Mouse (Mus musculus): Measurements from ENCODE around the gene Npl.
"Not testable (repeated sequence)": the region's sequence is repeated elsewhere in the genome, so short reads cannot be mapped to it uniquely, and the experiment has no call there.

The Npl gene

DNA sequence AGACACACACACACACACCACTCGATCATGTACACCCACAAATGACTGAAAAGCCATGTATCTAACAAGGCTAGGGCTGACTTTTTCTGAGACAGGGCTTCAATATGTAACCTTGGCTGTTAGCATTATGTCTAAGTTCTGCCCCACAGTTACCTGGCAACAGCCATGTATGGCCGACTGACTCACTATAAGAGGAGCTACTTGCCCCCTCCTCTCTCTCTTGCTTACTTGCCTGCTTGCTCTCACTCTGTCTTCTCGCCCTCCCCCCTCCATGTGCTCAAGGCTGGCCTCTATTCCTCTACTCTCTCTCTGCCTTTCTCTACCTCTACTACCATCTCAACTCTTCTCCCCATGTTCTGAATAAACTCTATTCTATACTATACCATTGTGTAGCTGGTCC lies 9.1 kb downstream of the Npl start:
- DNase-seq, result no peak

DNA sequence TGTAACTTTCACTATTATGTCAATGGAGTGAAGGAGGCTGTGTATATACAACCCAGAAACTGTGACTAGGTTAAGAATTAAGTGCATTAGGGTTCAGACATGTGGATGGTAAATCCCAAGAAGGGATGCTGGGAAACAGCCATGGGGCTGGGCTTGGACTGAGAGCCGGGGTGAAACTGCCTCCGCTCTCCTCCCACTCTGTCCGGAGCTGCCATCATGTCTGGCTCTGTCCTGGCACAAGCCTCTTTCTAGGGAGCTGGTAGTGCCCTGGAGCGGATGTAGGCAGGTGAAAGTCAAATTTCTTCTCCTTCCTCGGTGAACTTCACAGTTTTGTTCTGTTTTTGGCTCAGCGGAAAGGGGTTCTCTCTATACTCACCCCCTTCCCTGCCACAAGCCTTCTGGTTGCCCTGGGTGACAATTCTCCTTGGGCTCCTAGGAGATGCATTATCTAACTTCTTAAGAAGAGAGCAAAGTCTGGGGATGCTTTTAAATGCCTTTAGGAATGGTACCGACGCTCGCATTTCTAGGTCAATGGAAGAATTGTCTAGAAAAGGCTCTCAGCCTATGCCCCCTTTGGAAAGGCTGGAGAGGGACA lies 10.0 kb downstream of the Npl start:
- no peak for DNase-seq

DNA sequence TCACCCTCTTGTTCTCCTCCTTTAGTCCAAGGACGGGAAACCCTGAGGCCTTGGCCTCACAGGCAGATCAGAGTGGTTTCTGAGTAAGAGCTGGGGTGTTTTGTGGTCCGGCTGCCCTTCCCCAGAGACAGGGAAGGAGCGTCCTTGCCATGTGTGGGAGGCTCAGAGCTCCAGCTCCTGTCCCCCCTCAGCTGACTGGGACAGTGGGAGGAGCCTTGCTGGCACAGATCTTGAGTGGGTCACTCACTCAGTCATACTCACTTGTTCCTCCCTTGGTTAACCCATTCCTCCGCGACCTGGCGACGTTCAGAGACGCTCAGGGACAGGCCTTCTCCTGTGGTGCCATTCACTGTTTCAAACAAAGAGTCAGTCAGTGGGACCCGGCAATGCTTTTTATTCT lies 14.2 kb downstream of the Npl start:
- DNase-seq, result no peak

DNA sequence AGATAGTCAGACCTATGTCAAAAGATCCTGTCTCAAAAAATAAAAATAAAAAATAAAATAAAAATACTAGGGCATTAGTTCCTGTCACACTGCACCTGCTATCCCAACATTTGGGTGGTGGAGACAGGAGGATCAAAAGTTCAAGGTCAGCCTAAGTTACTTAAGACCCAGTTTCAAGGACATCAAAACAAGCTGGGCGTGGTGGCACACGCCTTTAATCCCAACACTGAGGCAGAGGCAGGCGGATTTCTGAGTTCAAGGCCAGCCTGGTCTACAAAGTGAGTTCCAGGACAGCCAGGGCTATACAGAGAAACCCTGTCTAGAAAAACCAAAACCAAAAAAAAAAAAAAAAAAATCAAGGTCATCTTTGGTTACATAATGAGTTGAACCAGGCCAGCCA lies 16.9 kb downstream of the Npl start:
- DNase-seq, result not testable (repeated sequence)

DNA sequence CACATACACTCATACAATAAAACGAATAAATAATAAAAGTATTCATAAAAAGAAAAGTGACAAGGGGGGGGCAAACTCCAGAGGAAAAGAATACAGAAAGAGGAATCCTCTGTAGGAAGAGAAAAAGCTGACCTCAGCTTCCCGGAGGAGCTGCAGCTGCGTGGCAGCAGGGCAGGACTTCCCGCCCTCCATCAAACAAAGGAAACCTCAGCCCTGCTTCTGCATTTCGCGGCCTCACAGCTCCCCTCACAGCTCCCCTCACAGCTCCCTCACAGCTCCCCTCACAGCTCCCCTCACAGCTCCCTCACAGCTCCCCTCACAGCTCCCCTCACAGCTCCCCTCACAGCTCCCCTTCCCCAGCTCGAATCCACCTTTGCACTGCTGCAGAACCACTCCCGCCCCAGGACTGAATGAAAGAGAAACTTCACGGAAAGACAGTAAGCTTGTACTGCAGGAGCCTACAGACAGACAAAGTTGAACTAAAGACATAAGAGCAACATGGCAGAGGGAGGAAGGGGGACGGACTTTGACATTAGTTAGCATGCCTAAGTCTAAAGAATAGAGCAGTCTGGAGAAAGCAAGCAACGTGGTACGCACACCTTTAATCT lies 17.5 kb downstream of the Npl start:
- no peak for DNase-seq

DNA sequence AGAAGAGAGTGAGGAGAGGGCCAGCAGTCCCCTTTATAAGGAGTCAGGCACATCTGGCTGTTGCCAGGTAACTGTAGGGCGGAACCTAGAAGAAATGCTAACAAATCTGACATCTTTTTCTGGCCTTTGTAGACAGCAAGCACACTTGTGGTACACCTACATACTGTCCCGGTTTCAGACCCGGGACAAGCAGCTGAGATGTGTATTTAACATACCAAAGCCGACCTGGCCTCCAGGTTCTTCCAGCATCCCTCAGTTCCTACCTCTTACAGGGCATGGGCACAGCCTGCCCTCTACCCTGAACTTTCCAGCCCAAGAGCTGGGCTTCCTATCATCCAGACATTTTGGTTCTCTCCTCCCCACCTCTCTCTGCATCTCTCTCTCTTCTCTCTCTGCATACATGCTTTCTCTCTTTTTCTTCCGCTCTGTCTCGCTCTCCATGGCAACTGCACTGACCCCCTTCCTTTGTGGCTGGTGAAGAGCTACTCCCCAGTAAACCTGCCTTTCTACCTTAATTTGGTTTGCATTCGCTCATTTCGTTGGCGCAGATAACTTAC lies 18.1 kb downstream of the Npl start:
- no peak for DNase-seq

DNA sequence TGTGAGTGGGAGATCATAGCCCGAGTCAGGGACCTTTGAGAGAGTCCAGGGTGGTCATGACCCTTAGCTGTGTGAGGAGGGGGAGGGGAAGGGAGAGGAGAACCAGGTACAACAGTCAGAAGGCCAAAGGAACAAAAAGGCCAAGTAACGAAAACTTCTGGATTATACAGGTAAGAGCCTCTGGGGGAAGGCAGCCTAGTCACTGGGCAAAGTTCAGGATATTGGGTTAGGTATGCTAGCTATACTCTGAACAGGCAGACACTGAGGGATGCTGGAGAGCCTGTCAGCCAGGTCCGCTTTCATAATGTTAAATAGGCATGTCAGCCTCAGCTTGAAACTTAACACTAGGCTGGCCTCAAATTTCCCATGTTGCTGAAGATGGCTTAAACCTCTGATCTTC lies 27.7 kb downstream of the Npl start:
- DNase-seq, result no peak

DNA sequence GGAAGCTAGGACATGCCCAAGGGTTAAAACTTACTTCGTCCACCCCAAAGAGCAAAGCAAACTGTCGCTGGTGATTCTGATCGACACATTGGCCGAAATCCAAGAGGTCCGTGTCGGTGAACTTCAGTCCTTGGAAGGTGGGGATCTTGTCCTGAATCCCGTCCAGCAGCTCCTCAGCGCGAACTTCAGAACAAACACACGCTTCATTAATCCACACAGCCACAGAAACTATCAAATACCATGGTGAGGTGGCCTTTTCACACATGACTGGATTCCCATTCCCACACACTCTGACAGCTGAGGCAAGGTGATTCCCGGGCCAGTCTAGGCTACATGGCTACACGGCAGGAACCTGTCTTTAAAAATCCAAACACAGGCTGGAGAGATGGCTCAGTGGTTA lies 34.5 kb downstream of the Npl start:
- DNase-seq, result no peak

DNA sequence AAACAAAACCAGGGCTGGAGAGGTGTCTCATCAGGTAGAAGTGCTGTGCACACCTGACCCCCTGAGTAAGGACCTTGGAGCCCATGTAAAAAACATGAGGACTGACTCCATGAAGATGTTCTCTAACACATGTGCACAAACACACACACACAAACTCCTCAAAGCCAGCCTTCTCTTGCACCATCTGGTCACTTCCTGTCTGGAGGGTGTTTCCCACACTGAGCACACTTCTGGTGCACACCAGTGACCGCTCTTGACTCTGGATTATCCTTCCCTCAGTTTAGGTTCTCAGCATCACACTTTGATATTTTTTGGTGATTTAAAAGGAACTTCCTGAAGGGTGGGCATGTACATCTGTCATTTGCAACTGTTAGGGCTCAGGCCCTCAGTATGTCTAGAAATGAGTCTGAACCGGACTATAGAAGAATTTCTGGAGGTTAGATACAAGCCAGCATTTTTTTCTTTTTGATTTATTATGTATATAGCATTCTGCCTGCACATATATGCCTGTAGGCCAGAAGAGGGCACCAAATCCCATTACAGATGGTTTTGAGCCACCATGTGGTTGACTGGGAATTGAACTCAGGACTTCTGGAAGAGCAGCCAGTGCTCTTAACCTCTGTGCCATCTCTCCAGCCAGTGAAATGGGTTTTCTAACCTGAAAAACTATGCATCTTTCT lies 39.4 kb downstream of the Npl start:
- DNase-seq, result no peak

DNA sequence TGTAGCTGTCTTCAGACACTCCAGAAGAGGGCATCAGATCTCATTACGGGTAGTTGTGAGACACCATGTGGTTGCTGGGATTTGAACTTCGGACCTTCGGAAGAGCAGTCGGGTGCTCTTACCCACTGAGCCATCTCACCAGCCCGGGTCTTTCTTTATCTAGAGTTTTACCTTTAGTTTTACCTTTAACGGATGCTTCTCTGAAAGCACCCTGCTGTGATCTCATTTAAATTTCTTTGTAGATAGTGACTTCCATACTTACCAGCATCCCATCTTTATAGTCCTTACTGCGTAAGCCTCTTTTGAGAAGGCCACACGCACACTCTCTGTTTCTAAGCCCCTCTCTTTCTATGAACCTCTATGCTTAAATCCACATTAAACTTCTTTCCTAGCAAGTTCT lies 40.3 kb downstream of the Npl start:
- not testable (repeated sequence) for DNase-seq

DNA sequence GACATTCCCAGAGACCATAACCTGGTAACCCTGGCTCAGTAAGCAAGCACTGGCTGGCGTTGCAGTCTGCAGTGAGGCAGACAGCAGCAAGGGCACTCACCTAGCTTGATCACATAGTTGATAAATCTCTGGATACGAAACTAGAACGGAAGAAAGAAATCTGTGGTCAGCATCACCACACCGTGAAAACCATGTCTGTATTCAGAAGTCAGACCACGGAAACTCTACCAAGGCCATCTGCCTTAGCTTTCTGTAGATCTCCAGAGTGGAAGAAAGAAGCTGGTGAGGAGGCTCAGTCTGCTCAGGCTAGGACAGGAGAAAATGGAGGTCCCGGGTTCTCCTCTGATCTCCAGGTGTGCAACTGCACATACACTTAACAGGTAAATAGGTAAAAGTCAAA lies 40.8 kb downstream of the Npl start:
- DNase-seq, result no peak

DNA sequence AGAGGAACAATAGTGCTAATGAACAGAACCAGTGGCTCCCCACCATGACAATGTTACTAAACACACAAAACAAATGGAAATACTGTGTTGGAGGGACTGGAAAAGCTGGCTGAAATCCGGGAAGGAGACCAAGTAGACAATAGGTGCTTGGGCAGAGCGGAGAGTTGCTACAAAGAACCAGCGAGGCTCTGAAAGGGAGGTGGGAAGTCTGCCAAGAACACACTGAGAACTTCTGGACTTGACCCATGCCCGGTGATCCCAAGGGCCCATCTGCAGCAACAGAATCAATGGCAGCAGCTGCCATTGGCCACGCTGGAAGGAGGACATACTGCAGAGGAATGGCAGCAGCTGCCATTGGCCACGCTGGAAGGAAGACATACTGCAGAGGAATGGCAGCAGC lies 43.6 kb downstream of the Npl start:
- DNase-seq, result peak; percentile 40

DNA sequence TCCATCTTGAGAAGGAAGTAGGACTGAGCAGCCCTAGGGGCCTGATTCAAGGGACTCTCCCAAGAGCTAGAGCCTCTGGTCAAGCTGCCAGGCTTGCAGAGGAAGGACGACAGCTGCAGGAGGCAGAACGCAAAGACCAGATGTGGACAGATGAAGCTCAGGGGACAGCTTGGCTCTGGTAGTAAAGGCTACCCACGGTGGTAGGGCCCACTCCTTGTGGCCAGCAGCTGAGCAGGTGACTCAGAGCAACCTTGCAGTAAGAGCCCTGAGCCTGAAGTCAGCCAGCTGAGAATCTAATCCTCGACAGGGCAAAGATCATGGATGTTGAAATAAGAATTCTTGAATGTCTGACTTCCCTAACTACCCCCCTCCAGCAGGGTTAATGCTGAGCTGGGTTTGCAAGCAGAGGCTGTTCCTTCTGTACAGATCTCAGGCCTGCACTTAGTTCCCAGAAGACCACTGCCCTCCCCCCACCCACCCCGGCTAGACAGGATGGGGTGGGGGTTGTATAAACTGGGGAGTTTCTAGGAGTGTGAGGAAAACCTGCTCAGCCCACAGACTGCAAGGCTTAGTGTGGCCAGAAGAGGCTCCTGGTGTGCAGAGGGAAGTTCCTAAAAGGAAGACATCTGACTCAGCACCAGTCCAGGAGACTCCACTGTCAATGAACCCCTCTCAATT lies 48.1 kb downstream of the Npl start:
- no peak for DNase-seq

DNA sequence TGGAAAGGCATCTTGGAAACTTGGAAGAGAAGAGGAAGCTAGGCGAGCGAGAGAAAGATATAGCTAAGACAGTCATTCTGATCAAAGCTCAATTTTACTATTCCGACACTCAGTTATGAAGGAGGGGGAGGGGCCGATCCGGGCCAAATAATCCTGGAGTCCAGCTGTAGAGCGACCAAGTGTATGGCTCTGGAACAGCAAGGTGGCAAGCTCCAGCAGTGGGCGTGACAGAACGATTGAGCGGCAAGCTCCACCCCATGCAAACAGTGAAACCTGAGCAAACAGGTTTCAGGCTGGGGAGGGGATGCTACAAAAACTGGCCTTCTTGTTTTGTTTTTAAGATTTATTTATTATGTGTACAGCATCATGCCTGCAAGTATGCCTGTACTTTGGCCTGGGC lies 49.8 kb downstream of the Npl start:
- DNase-seq, result no peak

DNA sequence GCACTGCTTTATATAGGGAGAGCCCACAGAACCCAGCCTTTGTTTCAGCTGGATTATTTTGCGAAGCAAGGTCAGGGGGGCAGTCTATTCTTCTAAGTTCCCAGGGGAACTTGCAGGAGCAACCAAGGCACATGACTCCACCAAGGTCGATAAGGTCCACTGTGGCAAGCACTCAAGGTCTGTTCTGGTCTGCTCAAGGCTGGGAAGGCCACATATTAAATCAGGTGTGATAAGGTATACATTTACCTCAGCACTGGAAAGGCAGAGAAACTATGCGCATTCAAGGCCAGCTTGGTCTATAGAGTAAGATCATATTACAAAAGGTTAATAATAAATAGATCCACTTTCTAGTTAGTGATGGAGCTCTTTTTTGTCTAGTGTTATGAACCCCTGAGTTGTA lies 53.8 kb downstream of the Npl start:
- no peak for DNase-seq

DNA sequence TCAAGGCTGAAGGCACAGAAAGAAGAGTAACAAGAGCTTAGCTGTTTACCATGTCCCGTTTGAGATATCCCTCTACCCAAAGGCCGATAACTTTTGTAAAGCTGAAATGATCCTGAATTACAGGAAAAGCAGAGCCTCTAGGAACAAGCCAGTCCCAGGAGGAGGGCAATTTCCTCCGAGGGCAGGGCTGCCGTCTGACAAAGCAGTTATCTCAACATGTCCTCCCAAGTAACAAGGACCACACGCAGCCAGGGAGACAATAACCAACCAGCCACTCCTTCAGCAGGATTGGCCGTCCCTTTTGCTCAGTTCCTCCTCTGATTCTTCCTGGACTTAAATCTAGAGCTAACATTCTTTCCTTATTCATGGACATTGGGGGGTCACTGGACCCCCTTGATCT lies 55.9 kb downstream of the Npl start:
- no peak for DNase-seq

DNA sequence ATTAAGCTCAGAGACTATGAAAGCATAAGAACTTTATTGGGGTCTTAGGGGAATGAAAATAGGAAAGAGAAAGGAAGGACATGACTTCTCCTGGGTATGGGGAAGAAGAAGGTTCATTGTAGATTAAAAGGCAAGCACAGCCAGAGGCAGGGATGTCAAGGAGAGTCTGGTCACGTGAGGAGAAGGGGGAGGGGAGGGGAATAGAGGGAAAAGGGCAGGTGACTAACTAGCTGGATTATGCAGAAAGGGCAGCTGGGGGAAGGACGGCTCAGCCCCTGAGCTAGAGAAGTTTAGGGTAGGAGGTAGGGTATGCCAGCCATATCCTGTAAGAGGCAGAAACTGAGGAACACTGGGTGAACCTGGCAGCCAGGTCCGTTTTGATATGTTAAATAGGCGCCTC lies 56.5 kb downstream of the Npl start:
- no peak for DNase-seq

DNA sequence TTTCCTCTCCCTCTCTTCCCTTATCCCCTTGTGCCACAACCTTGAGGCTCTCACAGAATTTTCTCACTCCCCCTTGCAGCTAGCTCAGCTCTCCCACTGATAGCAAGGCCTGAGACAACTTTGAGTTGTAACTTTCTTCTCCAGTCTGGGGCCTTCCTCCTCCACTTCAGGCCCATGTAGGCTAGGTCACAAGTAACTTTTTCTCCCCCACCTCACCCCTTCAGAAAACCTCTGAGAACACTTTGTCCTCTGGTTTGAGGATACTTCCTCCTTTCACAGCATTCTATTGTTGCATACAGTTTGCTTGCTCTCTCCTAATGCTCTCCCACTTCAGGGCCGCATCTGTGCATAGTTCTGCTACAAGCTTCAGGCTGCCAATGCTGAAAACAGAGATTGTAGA lies 58.0 kb downstream of the Npl start:
- no peak for DNase-seq

DNA sequence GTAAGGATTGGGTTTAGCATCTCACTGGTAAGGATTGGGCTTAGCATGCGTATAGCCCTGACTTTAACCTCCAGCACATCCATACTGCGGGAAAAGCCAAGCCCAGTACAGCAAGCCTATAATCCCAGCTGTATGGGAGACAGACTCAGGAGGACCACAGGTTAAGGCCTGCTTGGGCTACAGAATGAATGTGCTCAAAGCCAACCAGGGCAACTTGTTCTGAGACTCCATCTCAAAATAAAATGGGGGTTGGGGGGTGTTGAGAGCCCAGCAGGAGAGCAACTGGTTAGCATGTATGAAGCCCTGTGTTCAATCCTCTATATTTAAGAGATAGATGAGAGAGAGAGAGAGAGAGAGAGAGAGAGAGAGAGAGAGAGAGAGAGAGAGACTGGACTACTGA lies 58.5 kb downstream of the Npl start:
- DNase-seq, result no peak

DNA sequence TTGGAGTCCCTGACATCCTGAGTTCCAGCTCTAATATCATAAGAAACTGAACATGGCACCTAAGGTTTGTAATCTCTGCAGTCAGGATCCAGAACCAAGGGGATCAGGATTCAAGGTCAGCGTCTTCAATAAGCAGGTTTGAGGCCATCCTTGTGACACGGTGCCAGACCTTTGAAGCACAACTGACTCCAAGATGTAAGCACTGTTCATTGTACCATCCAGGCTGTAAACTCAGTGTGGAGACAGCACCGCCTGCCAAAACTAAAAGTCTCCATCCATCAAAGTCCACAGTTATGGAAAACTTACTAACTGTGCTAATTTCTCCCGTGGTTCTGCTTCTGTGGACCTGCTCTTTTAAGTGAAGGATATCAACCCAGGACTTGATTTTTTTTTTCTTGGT lies 59.9 kb downstream of the Npl start:
- no peak for DNase-seq

DNA sequence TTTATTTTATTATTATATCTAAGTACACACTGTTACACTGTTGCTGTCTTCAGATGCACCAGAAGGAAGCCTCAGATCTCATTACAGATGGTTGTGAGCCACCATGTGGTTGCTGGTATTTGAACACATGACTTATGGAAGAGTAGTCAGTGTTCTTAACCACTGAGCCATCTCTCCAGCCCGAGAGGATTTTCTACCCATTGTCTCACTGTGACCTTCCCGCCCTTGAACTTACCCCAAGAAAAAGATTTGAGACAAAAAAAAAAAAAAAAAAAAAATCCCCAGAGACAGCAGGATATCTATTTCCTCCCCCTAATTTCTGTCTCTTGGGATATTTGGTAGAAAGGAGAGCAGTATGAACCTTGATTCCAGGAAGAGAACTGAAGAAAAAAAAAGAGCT lies 60.3 kb downstream of the Npl start:
- DNase-seq, result no peak

DNA sequence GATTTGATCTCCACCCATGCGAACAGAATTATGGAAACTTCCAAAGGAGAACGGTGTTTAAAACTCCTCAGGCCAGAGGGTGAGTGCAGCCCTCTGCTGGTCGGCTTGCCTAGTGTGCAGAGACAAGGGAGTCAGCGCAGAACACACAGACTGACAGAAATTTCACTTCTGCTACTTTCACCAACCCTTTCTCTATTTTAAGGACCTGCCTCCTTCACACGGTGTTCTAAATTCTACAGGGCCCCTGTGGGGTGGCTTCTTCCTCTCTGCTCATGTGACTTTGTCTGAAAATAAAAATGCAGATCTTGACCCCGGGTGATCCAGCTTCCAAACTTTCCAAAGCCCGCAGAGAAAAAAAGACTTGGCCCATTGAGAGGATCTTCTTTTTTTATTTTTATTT lies 60.7 kb downstream of the Npl start:
- DNase-seq, result no peak

DNA sequence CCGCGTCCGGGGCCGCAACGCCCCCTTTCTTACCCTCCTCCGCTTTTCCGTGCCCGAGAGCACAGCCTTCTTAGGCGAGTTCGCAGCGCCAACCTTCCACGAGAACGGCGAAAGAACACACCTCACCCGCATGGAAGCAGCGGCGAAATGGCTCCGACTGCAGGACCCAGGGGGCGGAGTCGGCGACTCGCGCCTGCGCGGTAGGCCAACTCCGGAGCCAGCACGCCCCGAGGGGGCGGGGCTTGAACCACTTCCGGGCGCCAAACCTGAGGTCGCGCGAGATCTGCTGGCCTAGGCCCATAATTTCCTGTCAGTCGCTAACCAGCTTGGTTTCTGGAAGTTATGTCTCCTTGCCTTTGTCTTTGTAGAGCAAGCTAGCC lies 62.4 kb downstream of the Npl start, which contains the start of gene Dhx9:
Dhx9 (minus strand) TSS at position 161 of the 380 bp plus-strand sequence.
- peak; percentile 97 for DNase-seq
